Mouse (Mus musculus) neutrophil, adult 5-6 weeks (primary cell): Measurements from ENCODE around the gene Epn3. TPM values are rescaled to one million over a fixed set of nuclear protein-coding genes. Genes with fewer than 3 reads are reported as not detected.
A peak's percentile ranks its signal among the peaks of the same experiment; 100 is the strongest.

Source experiments
- ATAC-seq: fragments of 151-379, 151-347 bp; 2 replicates; pipeline ENCODE4 v1.8.0; 2017; ENCODE audit warnings: mild to moderate bottlenecking, moderate TSS enrichment; ENCODE audit not compliant: insufficient number of reproducible peaks, poor library complexity, low FRiP score, severe bottlenecking; ENCODE audit errors: extremely low read depth
- total RNA-seq: library from RNA; stranded (forward); fragments of 200-1000 nt; gene quantifications from 2 replicates; pipeline ENCODE4 v1.2.3, GENCODE M21; 2017

The Epn3 gene
- total RNA-seq: 2.0 and 2.4 TPM in 2 replicates

DNA sequence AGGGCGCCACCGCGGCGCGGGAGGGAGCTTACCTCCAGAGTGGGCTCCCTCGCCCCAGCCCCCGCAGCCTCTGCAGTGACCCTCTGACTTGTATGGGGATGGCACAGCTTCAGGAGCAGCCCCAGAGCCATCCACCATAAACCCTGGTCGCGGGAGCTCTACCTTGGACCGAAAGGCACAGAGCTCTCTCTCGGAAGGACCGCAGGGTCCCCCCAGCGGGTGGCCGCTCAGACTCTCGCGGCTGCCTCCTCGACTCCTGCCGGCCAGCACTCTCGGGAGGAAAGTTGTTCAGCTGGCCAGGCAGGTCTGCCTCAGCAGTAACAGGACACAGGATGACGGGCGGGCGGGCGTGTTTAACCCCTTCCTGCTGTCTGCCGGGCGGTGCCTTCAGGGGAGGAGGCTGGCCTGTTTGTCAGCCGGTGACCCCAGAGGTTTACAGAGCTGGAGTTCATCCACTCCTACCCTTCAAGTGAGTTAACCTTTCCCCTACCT is at the start of gene Epn3:
TSS of gene Epn3 (minus strand) at position 314 of the 492 bp plus-strand sequence.
- no peak for ATAC-seq

- peak; percentile 90 for ATAC-seq
Measured at GRCm38 (mm10) chr11:94548888-94549690, 49.3 kb upstream of the Epn3 start, which contains the start of gene Rsad1. Gene Rsad1, minus strand, starts transcription at chr11:94549255.

DNA sequence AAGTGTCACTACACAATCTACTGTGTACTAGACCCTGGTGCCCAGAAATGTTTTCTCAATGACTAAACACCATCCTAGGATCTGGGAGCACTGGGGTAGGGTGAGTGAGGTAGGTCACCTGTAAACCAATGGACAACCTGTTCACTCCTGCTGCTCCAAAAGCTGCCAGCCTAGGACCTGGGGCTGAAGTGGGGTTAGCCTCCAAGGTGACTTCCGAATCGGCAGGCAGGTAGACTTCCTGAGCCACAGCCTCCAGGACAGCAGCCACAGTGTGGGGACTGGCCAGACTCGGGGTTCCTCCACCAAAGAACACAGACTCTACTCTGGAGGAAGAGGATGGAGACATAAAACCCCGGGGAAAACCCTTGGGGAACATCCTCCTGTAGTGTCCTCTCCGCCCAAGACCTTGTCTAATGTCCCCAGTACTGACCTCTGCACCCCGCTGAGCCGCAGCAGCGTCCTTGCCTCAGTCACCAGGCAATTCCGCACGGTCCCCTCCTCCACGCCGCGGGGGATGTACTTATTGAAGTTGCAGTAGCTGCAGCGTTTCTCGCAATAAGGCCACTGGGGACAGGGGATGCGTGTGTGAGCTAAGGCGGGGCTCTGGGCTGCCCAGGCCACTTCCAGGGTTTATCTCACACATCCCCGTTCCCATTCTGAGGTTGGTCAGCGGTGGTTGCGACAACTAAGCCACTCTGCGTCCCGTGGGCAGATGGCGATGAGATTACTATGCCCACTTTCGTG is 48.4 kb upstream of the Epn3 start:
- no peak for ATAC-seq

- ATAC-seq: no peak
Measured at GRCm38 (mm10) chr11:94547271-94547670, 47.5 kb upstream of the Epn3 start.

DNA sequence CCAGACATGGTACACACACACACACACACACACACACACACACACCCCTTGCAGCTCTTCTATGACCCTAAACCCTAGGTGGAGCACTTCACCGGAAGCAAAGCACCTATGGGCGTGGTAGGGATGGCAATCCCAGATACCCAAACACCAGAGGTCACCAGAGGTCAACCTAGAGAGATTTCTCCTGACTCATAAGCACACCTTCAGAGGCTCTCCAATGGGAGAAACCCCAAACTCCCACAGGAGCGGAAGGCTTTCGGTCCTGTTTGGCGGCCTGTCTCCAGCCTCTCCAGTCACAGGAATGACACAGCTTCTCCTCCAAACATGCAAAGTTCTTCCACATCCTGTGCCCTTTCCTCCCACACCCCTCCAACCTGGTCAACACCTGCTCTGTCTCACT is 46.6 kb upstream of the Epn3 start:
- no peak for ATAC-seq

DNA sequence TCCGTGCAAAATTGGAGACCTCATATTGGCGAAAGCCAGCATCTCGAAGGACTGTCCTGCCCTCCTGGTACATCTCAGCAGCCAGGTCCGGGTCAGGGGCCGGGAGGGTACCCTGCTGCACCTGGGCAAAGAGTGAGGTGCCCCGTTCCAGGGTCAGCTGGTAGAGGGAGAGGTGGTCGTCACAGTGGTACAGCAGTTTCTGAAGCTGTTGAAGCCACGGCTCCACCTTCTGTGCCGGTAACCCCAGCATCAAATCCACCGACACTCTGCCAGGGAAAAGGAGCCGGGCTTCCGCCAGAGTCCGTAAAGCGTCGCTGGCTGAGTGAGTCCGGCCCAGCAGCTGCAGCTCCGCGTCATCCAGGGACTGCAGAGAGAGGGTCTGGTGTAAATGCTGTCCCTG is 44.6 kb upstream of the Epn3 start:
- ATAC-seq: no peak

- peak; percentile 34; the same call in 1 of the 2 replicates for ATAC-seq
Measured at GRCm38 (mm10) chr11:94543932-94544331, 44.2 kb upstream of the Epn3 start.

DNA sequence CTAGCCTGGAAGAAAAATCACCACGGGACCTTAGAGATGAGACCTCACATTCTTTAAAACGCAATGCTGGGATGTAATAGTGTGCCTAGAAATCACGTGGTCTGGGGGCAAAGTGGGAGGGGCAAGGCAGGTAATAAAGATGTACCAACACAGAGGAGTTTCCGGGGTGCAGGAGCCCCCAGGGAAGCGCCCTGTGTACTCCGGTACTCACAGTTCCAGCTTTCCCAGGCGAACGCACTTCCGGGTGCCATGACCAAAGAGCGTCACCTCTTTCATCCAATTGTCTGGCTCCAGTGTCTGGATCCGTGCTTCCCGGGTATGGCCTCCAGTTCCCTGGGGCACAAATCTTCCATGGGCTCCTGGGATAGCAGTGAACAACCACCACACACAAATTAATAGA is 43.6 kb upstream of the Epn3 start:
- ATAC-seq: no peak

DNA sequence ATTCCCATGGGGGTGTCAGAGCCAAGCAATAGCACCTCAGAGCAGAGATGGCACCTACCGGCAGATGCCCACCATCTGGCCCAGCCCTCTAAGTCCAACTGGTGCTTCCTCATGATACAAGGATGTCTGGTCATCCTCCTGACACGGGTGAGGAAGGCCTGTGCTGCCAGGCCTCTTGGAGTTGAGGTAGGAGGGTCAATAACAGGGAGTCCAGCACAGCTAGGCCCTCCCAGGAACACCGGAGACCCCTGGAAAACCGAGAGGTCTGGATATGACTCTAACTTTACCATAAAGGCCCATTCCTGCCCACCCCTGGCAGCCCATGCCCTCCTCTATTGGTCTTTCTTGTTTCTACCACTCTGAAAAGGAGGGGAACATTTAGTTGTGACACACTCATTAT is 42.6 kb upstream of the Epn3 start:
- ATAC-seq: no peak

DNA sequence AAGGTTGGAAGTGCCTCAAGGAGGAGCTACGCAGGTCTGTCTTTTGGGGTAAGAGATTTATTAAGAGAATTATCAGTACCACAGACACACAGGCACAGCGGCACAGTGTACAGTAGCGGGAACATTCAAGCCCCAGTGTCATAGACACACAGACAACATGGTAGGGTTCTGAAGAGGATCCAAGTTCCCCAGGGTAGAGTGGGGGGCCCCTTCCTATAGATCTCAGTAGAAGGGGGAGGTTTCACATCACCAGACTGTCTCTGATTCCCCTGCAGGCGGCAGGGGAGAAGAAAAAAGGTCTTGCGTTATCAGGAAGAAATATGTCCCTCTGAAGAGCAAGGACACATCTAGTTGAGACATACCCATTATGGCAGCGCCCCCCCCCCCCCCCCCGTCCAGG is 40.0 kb upstream of the Epn3 start:
- ATAC-seq: no peak

- no peak for ATAC-seq
Measured at GRCm38 (mm10) chr11:94538733-94539292, 39.0 kb upstream of the Epn3 start.

- ATAC-seq: no peak
Measured at GRCm38 (mm10) chr11:94533171-94533570, 33.4 kb upstream of the Epn3 start.

- no peak for ATAC-seq
Measured at GRCm38 (mm10) chr11:94528879-94529278, 29.1 kb upstream of the Epn3 start.

GRCm38 (mm10) chr11:94526171-94526879 is 26.6 kb upstream of the Epn3 start:
- ATAC-seq: no peak

GRCm38 (mm10) chr11:94521219-94521843 is 21.6 kb upstream of the Epn3 start, which contains the start of gene Mycbpap:
Gene Mycbpap, minus strand, starts transcription at chr11:94521742.
- ATAC-seq: no peak

GRCm38 (mm10) chr11:94513452-94513851 is 13.7 kb upstream of the Epn3 start:
- ATAC-seq: no peak

DNA sequence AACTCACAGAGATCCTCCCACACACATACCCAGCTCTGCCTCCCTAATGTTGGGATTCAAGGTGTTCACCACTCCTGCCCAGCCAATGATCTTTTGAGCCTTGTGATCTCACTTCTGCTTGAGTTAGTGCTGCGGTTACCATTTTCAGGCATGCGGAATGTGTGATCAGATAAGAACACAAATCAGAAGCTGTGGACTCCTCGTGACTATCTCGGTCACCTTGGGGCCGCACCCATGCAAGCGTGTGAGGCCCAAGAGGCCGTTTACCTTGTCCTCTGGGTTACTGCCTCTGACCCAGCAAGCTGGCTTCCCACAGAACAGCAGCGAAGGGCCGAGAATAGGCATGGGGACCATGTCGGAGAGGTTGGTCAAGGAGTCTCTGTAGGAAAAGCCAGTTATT is 9.2 kb upstream of the Epn3 start:
- no peak for ATAC-seq

DNA sequence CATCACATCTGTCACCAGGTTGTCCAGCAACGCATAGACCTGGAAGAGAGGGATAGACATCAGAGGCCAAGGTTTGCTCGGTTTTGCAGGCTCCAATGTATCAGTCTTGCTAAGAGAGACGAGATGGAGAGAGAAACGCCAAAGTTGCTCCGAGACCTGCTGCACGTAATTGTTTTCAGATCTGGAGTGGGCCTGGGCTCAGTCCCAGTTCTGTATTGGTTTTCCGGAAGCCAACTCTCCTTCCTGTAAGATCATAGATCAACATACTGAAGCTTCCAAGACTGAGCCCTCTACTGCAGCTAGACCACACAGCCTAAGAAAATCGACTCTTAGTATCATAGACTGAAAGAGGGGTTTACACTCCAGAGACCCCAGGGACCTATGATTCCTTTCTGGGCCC is 1.7 kb upstream of the Epn3 start:
- no peak for ATAC-seq

GRCm38 (mm10) chr11:94500362-94500761 is 588 bp upstream of the Epn3 start:
- ATAC-seq: no peak
